Mouse (Mus musculus) megakaryocyte, embryonic 14.5 days (primary cell): ENCODE data around the gene Gstt2. TPM values are rescaled to one million over a fixed set of nuclear protein-coding genes. Genes with fewer than 3 reads are reported as not detected.
"Not testable (repeated sequence)": the region's sequence is repeated elsewhere in the genome, so short reads cannot be mapped to it uniquely, and the experiment has no call there.

ENCODE experiments used
- H3K27me3 ChIP-seq: replicated peaks from 2 replicates; pipeline ENCODE3; 2012; ENCODE audit warnings: inconsistent platforms
- H3K36me3 ChIP-seq: replicated peaks from 2 replicates; pipeline ENCODE3; 2012; ENCODE audit warnings: low read length, inconsistent platforms, mixed read lengths
- H3K4me1 ChIP-seq: 2 replicates; pipeline ENCODE4 v1.6.1; 2012; ENCODE audit warnings: inconsistent platforms
- H3K4me3 ChIP-seq: replicated peaks from 2 replicates; pipeline ENCODE3; 2012; ENCODE audit warnings: moderate library complexity, mild to moderate bottlenecking, inconsistent platforms
- H3K9me3 ChIP-seq: 2 replicates; pipeline ENCODE4 v1.6.1; 2012; ENCODE audit warnings: inconsistent platforms
- FLI1 ChIP-seq: IDR thresholded peaks from 2 replicates; pipeline ENCODE4 v1.6.1; 2012; ENCODE audit warnings: low read length, inconsistent platforms, mixed read lengths
- GATA1 ChIP-seq: IDR thresholded peaks from 3 replicates; pipeline ENCODE4 v1.6.1; 2012; ENCODE audit warnings: mixed read lengths, low read length, inconsistent platforms, borderline replicate concordance
- polyA plus RNA-seq: library from polyadenylated mRNA; stranded (reverse); fragments of >175 nt; gene quantifications from 2 replicates; pipeline ENCODE4 v1.2.3, GENCODE M21; 2012; ENCODE audit warnings: low replicate concordance; ENCODE audit not compliant: insufficient read depth

Gstt2 gene
- polyA plus RNA-seq, 1 experiment, result 2.3 TPM

- H3K4me3 ChIP-seq, result no peak overlapping the region
- H3K9me3 ChIP-seq, result no peaks in the 10 kb centered on the region
- H3K36me3 ChIP-seq, result peaks cover 41% of the 10 kb centered on the region
- peaks cover 12% of the 10 kb centered on the region for H3K27me3 ChIP-seq
- TF ChIP-seq GATA1, result no peak
- TF ChIP-seq FLI1, result no peak
- H3K4me1 ChIP-seq, result peaks cover 74% of the 10 kb centered on the region
Observed at GRCm38 (mm10) chr10:75855416-75855981, 18.3 kb upstream of the Gstt2 start.

GRCm38 (mm10) chr10:75854791-75855190 is 17.6 kb upstream of the Gstt2 start:
- peaks cover 12% of the 10 kb centered on the region for H3K27me3 ChIP-seq
- peaks cover 70% of the 10 kb centered on the region for H3K4me1 ChIP-seq
- H3K4me3 ChIP-seq, result no peak overlapping the region
- H3K9me3 ChIP-seq, result no peaks in the 10 kb centered on the region
- no peak for TF ChIP-seq GATA1
- TF ChIP-seq FLI1, result no peak
- H3K36me3 ChIP-seq, result peaks cover 41% of the 10 kb centered on the region

GRCm38 (mm10) chr10:75854096-75854495 is 16.9 kb upstream of the Gstt2 start:
- H3K36me3 ChIP-seq, result peaks cover 40% of the 10 kb centered on the region
- peaks cover 12% of the 10 kb centered on the region for H3K27me3 ChIP-seq
- no peak overlapping the region for H3K4me3 ChIP-seq
- H3K9me3 ChIP-seq, result no peaks in the 10 kb centered on the region
- H3K4me1 ChIP-seq, result peaks cover 66% of the 10 kb centered on the region
- TF ChIP-seq FLI1 (no peak), GATA1 (no peak)

- no peak overlapping the region for H3K4me3 ChIP-seq
- H3K36me3 ChIP-seq, result peaks cover 34% of the 10 kb centered on the region
- H3K4me1 ChIP-seq, result peaks cover 60% of the 10 kb centered on the region
- no peaks in the 10 kb centered on the region for H3K9me3 ChIP-seq
- no peak for TF ChIP-seq GATA1
- no peak for TF ChIP-seq FLI1
- H3K27me3 ChIP-seq, result peaks cover 12% of the 10 kb centered on the region
Observed at GRCm38 (mm10) chr10:75853452-75853851, 16.2 kb upstream of the Gstt2 start.

GRCm38 (mm10) chr10:75852539-75853125 is 15.4 kb upstream of the Gstt2 start:
- no peaks in the 10 kb centered on the region for H3K9me3 ChIP-seq
- TF ChIP-seq GATA1, result no peak
- no peak for TF ChIP-seq FLI1
- peaks cover 52% of the 10 kb centered on the region for H3K4me1 ChIP-seq
- peaks cover 26% of the 10 kb centered on the region for H3K36me3 ChIP-seq
- H3K4me3 ChIP-seq, result no peak overlapping the region
- peaks cover 12% of the 10 kb centered on the region for H3K27me3 ChIP-seq

GRCm38 (mm10) chr10:75851681-75852080 is 14.5 kb upstream of the Gstt2 start:
- Histone ChIP-seq H3K4me3 (no peak overlapping the region), H3K9me3 (no peaks in the 10 kb centered on the region), H3K27me3 (peaks cover 15% of the 10 kb centered on the region), H3K36me3 (peaks cover 17% of the 10 kb centered on the region), H3K4me1 (peaks cover 42% of the 10 kb centered on the region)
- TF ChIP-seq GATA1 (no peak), FLI1 (no peak)

- TF ChIP-seq FLI1, result no peak
- H3K4me1 ChIP-seq, result peaks cover 41% of the 10 kb centered on the region
- peaks cover 11% of the 10 kb centered on the region for H3K36me3 ChIP-seq
- H3K4me3 ChIP-seq, result no peak overlapping the region
- peaks cover 17% of the 10 kb centered on the region for H3K27me3 ChIP-seq
- H3K9me3 ChIP-seq, result no peaks in the 10 kb centered on the region
Observed at GRCm38 (mm10) chr10:75851076-75851475, 13.9 kb upstream of the Gstt2 start.

GRCm38 (mm10) chr10:75848382-75848781 is 11.2 kb upstream of the Gstt2 start:
- H3K36me3 ChIP-seq, result no peaks in the 10 kb centered on the region
- H3K4me3 ChIP-seq, result no peak overlapping the region
- peaks cover 28% of the 10 kb centered on the region for H3K27me3 ChIP-seq
- no peaks in the 10 kb centered on the region for H3K9me3 ChIP-seq
- peaks cover 23% of the 10 kb centered on the region for H3K4me1 ChIP-seq
- TF ChIP-seq GATA1, result no peak
- no peak for TF ChIP-seq FLI1

GRCm38 (mm10) chr10:75845306-75845930 is 8.2 kb upstream of the Gstt2 start:
- Histone ChIP-seq H3K9me3 (no peaks in the 10 kb centered on the region), H3K27me3 (peaks cover 34% of the 10 kb centered on the region), H3K4me3 (no peak overlapping the region), H3K4me1 (peaks cover 5% of the 10 kb centered on the region), H3K36me3 (no peaks in the 10 kb centered on the region)
- no peak for TF ChIP-seq FLI1
- TF ChIP-seq GATA1, result no peak

GRCm38 (mm10) chr10:75844800-75845199 is 7.6 kb upstream of the Gstt2 start:
- peaks cover 5% of the 10 kb centered on the region for H3K4me1 ChIP-seq
- TF ChIP-seq FLI1 (no peak), GATA1 (no peak)
- peaks cover 40% of the 10 kb centered on the region for H3K27me3 ChIP-seq
- no peaks in the 10 kb centered on the region for H3K36me3 ChIP-seq
- H3K4me3 ChIP-seq, result no peak overlapping the region
- H3K9me3 ChIP-seq, result no peaks in the 10 kb centered on the region

GRCm38 (mm10) chr10:75843898-75844297 is 6.7 kb upstream of the Gstt2 start:
- H3K9me3 ChIP-seq, H3K4me3 ChIP-seq, H3K4me1 ChIP-seq, H3K36me3 ChIP-seq: not testable (repeated sequence)
- H3K27me3 ChIP-seq, result peaks cover 42% of the 10 kb centered on the region
